In genomic region chr16:85172571-85173372, GRCm38 (mm10) we compare ENCODE assay signal across 8 mouse cellular contexts. TPM values are rescaled to one million over a fixed set of nuclear protein-coding genes. Genes with fewer than 3 reads are reported as not detected.
A peak's percentile ranks its signal among the peaks of the same experiment; 100 is the strongest.
DNase-seq lines count a peak whose midpoint lies in the region; ATAC-seq and TF ChIP-seq lines count a peak whose summit lies in the region.

No protein-coding gene starts in this region.

- ATAC-seq in forebrain, postnatal 0 days = peak; percentile 62
- peak; percentile 52 for ATAC-seq in lung, postnatal 0 days

- 1% methylated on average over 67 of the region's 68 CpGs for WGBS in forebrain, postnatal 0 days
- under 1% methylated on average over 60 of the region's 68 CpGs for WGBS in lung, postnatal 0 days

- no peaks in the 10 kb centered on the region for H3K27me3 ChIP-seq in forebrain, postnatal 0 days (ENCODE audit: insufficient read depth, low read length)
- H3K27me3 ChIP-seq in lung, postnatal 0 days (replicated peaks; ENCODE audit: insufficient read depth, low read length) = no peaks in the 10 kb centered on the region

- peak; percentile 58 for DNase-seq in MN1 (ENCODE audit: low spot score)
- DNase-seq in cerebellum, adult 11-12 months = peak; percentile 78
- DNase-seq in forebrain, postnatal 0 days = peak; percentile 75
- DNase-seq in heart, postnatal 4 days = peak; percentile 67
- peak; percentile 42 for DNase-seq in layer of hippocampus, adult 9-11 months
- peak; percentile 61 for DNase-seq in lung, postnatal 0 days (ENCODE audit: low spot score)
- peak; percentile 57 for DNase-seq in ovary, postnatal 10 days (ENCODE audit: low spot score)
- peak; percentile 61 for DNase-seq in urinary bladder, postnatal 14 days (ENCODE audit: low spot score)

- H3K9ac ChIP-seq in forebrain, postnatal 0 days = peak overlapping the region; percentile 91
- H3K9ac ChIP-seq in lung, postnatal 0 days (replicated peaks; ENCODE audit: low read depth) = peak overlapping the region; percentile 95

- H3K4me1 ChIP-seq in forebrain, postnatal 0 days (ENCODE audit: insufficient read depth) = peaks cover 15% of the 10 kb centered on the region; the same call in 1 of the 2 replicates
- H3K4me1 ChIP-seq in lung, postnatal 0 days (ENCODE audit: insufficient read depth, low read depth, low read length) = peaks cover 13% of the 10 kb centered on the region

- TF ChIP-seq CTCF in forebrain, postnatal 0 days (IDR thresholded peaks at IDR 0.05; ENCODE audit: low read depth) = no peak; the same call in 1 of the 2 replicates
- no peak for TF ChIP-seq CTCF in lung, postnatal 0 days (IDR thresholded peaks at IDR 0.05)

- peak overlapping the region; percentile 96 for H3K27ac ChIP-seq in forebrain, postnatal 0 days (ENCODE audit: low read depth, low read length)
- H3K27ac ChIP-seq in lung, postnatal 0 days (ENCODE audit: low read length) = peak overlapping the region; percentile 95

- no peak for TF ChIP-seq EP300 in lung, postnatal 0 days (IDR thresholded peaks at IDR 0.05)

- peak overlapping the region; percentile 97 for H3K4me3 ChIP-seq in forebrain, postnatal 0 days (ENCODE audit: low read depth, low read length)
- H3K4me3 ChIP-seq in lung, postnatal 0 days (ENCODE audit: low read depth, low read length) = peak overlapping the region; percentile 89

- no peaks in the 10 kb centered on the region for H3K9me3 ChIP-seq in forebrain, postnatal 0 days (ENCODE audit: low read length)
- H3K9me3 ChIP-seq in lung, postnatal 0 days (ENCODE audit: low read length) = no peaks in the 10 kb centered on the region

- peak overlapping the region; percentile 59 for H3K4me2 ChIP-seq in forebrain, postnatal 0 days (ENCODE audit: low read depth)
- H3K4me2 ChIP-seq in lung, postnatal 0 days (replicated peaks; ENCODE audit: low read depth, low read length) = peak overlapping the region; percentile 62

- H3K36me3 ChIP-seq in forebrain, postnatal 0 days (ENCODE audit: insufficient read depth) = no peaks in the 10 kb centered on the region
- 0 out of 2 replicates have a peak, but pooled peaks cover 3% of the 10 kb centered on the region for H3K36me3 ChIP-seq in lung, postnatal 0 days (ENCODE audit: insufficient read depth, low read length)

RNA-seq across cellular contexts. Expression of gene App, which starts 0.8 kb away (rescaled TPM):
- total RNA-seq in forebrain, postnatal 0 days (2014; rRNA removed) = 368 and 493 TPM in 2 replicates
- 289 and 433 TPM in 2 replicates for polyA plus RNA-seq in forebrain, postnatal 0 days (2015; fragmentation: Nextera tagmentation; extraction: Ambion mirVana)
- 100 to 1,000 TPM; 241 to 243 TPM for total RNA-seq in heart, postnatal 4 days (2021)
- polyA plus RNA-seq in lung, postnatal 0 days (2015; fragmentation: Nextera tagmentation; extraction: Ambion mirVana) = 425 and 457 TPM in 2 replicates

Comparison
In these comparisons a context has a peak if more than half of its experiments do, and no peak if none do; other contexts are left out.
1. Peak in every context shown above with its lines: DNase-seq, ATAC-seq, H3K4me3 ChIP-seq and H3K27ac ChIP-seq.